Mouse (Mus musculus) 416B (cell line): ENCODE data around the gene Adamts7.

Source experiments
- DNase-seq: peaks from one replicate; pipeline ENCODE4 v3.0.0; 2011; ENCODE audit warnings: low read depth

Adamts7 gene

GRCm38 (mm10) chr9:90235258-90235882 lies 72.5 kb downstream of the Adamts7 start:
- peak; percentile 88 for DNase-seq

DNA sequence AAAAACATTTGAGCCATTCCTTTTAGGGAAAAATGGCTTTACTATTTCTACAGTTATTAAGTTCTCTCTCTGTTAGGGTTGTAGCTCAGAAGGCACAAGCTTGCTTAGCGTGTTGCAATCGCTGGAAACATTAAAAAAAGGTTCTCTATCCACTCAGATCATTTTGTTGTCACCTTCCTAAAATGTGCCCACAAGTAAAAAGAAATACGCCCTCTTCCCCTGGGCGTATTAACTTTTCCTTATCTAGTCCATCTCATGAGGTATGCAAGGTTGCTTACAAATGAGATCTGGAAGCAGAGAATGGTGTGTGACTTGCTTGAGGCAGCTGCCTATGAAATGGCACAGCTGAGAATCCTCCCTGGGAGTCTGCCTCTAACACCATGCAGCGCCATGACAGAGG lies 73.9 kb downstream of the Adamts7 start:
- DNase-seq, result peak; percentile 65

GRCm38 (mm10) chr9:90237232-90238062 lies 74.6 kb downstream of the Adamts7 start:
- DNase-seq, result peak; percentile 93

- no peak for DNase-seq
Measured at GRCm38 (mm10) chr9:90240560-90240959, 77.7 kb downstream of the Adamts7 start.

DNA sequence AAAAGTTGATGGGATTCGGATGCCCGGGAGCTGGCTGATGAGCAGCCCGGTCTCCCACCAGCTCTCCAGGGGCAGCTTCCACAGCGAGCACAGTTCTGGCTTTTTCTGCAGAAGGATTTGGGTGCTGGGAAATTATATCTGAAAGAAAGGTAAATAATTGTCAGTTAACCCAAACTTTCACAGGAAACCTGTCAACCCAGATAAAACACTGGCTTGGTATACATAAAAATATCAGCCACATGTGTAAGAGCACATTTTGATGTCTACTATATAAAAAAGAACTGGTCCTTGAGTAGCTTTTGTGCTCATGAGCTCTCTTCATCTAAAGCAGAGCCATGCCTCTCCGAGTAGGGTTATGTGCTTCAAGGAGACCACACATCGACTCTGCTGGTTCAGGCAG lies 78.2 kb downstream of the Adamts7 start:
- peak; percentile 44 for DNase-seq

GRCm38 (mm10) chr9:90241618-90242017 lies 78.7 kb downstream of the Adamts7 start:
- peak; percentile 68 for DNase-seq

DNA sequence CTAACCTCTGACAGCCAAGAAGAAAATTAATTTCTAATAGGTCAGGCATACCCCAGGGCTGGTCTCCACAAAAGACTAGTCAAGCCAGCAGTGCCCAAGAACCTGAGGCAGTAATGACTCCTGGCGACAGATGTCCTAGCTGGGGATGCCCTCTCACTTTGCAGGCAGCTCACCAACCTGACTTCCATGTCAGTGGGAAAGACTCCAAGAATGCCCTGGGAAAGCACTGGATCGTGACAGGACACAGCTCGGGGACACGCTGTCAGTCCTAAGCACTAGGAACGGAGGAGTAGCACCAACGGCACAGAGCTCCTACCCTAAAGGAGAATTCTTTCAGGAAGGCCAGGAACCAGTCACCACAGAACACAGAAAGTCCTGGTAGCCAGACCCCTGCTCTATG lies 79.4 kb downstream of the Adamts7 start:
- peak; percentile 36 for DNase-seq

- DNase-seq, result peak; percentile 97
Measured at GRCm38 (mm10) chr9:90242855-90243254, 80.0 kb downstream of the Adamts7 start.

- DNase-seq, result peak; percentile 72
Measured at GRCm38 (mm10) chr9:90244301-90245151, 81.7 kb downstream of the Adamts7 start.

DNA sequence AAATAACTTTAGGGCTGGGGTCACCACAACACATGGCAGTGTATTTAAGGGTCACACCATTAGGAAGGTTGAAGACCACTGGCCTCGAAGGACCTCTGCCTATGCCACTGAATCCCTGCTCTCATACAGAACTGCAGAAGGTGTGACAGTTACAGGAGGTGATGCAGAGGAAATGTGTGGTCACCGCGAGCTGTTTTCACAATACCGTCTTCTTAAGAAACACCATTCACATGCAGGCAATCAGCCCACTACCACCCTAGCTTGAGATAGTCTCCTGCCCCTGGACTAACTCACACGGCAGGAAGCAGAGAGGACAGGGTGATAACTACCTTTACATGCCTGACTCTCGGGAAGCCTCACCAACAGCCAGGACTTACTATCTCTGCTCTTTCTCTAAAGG lies 82.3 kb downstream of the Adamts7 start:
- DNase-seq, result peak; percentile 93

DNA sequence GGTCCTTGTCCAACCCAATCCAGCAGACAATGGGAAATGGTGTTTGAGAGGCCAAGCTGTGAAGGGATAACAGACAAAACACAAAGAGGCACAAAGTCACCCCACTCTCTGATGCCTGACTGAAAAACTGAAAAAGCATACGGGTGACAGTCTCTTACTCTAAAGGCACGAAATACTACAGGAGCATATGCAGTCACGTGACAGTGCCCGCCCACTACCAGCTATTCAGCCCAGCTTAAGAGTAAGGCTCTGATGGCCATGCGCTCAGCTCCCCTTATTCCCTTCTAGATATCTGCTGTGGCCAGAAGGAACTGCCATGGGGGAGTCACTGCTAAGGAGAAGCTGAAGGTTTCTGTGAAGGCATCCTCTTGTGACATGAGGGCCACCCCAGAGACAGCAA lies 82.9 kb downstream of the Adamts7 start:
- no peak for DNase-seq

DNA sequence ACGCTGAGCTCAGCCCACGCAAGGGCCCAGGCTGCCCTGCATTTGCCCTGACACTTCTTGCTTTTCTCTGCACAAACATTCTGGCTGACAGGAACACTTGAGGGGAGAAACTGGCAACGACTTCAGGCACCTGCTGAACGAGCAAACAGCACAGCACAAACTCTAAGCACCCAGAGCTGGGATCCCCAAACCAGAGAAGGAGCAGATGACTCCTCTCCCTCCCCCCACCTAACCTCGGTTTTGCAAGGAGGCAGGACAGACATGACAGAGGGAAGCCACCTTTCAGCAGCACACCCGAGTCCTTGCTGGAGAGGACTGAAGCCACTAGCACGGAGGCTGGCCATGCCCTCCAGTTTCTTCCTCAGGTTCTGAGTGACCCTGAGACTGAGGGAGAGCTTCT lies 84.4 kb downstream of the Adamts7 start:
- DNase-seq, result no peak

DNA sequence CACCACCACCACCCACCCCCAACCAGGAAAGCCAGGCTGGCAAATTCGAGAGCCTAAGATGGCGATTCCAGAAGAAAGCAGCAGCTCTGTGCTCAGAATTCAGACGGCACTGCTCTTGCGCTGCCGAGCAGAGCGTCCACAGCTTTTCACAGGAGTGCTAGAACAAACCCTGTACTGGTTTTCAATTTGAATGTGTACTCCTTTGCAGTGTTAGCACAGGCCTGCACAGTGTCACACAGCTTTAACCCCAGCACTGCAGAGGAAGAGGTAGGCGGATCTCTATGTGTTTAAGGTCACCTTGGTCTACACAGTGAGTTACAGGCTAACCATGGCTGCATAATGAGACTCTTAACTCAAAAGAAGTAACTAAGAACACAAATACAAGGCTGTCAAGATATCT lies 85.5 kb downstream of the Adamts7 start:
- DNase-seq, result no peak

DNA sequence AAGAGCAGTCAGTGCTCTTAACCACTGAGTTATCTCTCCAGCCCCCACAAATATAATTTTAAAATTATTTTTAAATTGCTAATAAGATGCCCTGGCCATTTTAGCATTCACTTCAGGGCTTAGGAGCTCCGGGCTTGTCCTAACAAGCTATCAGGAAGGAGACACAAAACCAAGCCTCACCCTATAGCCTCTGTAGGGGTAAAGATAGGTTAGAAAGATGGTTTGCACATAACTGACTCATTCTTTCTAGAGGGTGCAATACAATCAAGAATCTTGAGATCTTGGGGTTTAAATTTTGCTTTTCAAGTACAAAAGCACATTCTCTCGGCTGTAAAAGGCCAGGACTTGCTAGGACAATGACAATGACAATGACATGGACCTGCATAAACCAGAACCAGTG lies 86.2 kb downstream of the Adamts7 start:
- DNase-seq, result no peak

DNA sequence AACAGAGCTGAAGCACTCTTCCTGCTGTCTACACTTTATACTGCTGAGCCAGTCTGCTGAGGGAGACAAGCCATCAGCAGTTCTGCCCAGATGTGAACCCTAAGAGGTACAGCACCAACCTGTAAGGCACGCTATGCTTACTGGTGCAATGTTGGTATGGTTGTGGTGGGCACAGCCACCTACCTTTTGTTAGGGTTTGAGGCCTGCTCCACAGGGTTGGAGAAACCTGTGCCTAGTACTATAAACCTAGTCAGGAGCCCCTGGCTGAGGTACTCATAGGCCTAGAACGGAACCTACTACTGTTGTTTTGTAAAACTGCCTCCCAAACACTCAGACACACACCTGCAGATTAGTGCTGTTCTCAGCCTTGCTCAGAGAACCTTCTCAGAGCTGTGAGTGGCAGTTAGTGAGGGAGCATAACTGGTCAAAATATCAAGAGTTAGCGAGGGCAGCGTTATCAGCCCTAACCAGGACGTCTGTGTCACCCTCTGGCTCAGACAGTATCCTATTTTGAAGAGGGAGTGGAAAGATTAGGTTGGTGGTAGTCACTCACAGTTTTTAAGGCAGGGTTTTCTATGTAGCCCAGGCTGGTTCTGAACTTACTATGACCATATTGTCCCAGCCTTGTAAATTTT lies 87.4 kb downstream of the Adamts7 start:
- peak; percentile 59 for DNase-seq

- DNase-seq, result no peak
Measured at GRCm38 (mm10) chr9:90250964-90251750, 88.3 kb downstream of the Adamts7 start.

GRCm38 (mm10) chr9:90253181-90253580 lies 90.3 kb downstream of the Adamts7 start:
- DNase-seq, result no peak

DNA sequence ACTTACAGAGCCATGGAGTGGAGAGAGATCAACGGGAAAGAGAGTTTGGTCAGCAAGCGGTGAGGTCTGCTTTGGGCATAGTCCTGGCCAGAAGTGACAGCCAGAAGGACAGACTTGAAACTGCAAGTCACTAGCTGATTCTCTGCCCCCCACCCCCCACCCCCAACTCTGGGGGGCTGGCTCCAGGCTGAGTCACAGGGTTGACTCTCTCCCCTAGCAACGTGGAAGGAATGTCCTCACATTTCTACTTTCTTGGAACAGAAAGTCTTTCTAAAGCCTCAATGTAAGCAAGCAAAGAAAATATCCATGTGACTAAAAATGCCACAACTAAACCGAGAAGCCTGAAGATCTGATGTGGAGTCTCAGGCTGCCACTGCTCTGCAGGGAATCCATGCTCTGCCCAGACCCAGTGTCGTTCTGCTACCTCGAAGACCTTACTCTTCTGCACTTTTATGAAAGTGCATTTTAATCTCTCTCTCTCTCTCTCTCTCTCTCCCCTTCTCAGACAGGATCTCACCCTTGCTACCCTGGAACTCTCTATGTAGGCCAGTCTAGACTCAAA lies 93.1 kb downstream of the Adamts7 start:
- DNase-seq, result peak; percentile 50

DNA sequence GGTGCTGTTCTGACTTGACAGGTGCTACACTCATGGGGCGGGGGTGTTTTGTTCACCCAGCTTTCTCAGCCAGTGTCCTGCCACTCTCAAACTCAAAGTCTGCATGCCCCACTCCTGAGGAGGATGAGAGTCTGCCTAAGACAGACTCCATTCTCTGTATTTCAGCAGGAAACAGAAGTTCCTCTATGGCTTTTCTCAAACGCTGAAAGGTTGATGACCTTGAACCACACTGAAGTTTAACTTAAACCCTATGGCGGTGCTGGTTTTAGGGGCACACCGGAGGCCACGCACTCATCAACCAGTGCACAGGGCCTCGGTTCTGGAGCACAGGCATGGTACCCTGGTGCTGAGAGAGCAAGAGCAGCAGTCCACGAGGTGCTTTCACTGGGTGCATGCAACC lies 94.4 kb downstream of the Adamts7 start:
- DNase-seq, result peak; percentile 64
